Mouse (Mus musculus) thymus, adult 18-20 months (tissue): ENCODE measurements around the gene B3gnt8.

ENCODE experiments used
- DNase-seq, 2 experiments: peaks; one replicate each; pipeline ENCODE4 v3.0.0; 2022; ENCODE audit warnings: mixed read lengths in 2 of 2

The B3gnt8 gene

DNA sequence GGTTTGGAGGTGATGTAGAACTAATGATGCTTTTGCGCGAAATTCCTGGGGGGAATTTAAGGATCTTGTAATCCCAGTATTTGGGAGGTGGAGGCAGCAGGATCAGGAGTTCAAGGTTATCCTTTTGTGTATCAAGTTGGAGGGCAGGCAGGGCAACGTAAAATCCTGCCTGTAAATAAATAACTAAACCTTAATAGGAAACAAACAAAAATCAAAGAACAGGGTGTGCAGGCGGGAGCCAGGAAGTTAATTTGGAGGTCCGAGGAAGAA lies 6.8 kb upstream of the B3gnt8 start:
- no peak for DNase-seq

DNA sequence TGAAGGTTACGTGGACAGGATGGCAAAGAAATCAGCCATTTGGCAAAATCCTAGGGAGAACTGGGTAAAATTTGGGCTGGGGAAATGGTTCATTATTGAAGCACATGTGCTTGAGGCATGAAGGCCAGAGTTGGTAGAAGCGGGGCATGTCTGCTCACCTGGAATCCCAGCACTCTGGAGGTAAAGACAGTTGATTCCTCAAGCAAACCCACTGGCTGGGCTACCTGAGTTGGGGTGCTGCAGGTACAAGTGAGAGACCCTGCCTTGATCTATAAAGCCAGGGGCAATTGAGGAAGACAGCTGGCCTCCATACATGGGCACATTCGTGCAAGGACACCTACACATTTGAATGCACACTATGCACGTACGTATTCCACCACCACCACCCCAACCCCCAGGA lies 6.4 kb upstream of the B3gnt8 start:
- DNase-seq = no peak

- no peak for DNase-seq
Measured at GRCm38 (mm10) chr7:25620751-25621150, 5.7 kb upstream of the B3gnt8 start.

- DNase-seq = no peak
Measured at GRCm38 (mm10) chr7:25623857-25624370, 2.5 kb upstream of the B3gnt8 start.

- no peak for DNase-seq
Measured at GRCm38 (mm10) chr7:25624851-25625250, 1.6 kb upstream of the B3gnt8 start.

DNA sequence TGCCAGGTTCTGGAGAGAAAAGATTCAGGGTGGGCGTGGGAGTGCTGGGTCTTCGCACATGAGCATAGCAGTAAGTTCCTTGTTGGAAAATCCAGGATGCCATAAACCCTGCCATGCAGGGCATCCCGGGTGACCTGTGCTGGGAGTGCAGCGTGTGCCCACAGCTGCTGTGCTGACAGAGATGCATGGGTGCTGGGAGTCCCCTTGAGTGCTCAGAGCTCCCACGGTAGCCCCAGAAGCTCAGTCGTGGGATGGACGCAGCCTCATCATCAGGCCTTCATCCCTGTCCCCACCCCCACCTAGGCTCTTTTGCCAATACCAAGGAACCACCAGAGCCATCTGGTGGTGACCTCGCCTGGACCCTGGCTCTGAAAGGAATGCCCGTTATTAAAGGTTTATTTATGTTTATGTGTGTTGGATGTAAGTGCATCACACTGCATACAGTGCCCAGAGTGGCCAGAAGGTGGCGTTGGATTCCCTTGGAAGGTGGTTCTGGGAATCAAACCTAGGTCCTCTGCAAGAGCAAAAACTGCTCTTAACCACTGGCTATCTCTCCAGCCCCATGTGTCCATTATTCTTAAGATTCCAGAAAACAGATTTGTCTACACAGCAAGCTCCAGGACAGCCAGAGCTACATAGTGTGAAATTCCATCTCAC lies 732 bp upstream of the B3gnt8 start:
- DNase-seq = no peak

GRCm38 (mm10) chr7:25627431-25628322 lies 1.2 kb downstream of the B3gnt8 start:
- peak; percentile 70 to 72 for DNase-seq

DNA sequence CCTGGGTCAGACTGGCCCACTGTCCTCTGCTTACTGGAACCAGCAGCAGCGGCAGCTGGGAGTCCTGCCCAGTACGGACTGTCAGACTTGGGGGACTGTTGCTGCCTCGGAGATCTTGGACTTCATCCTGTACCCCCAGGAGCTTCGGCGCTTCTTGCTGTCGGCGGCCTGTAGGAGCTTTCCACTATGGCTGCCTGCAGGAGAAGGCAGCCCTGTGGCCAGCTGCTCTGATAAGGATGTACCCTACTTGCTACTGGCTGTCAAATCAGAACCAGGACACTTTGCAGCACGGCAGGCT lies 1.8 kb downstream of the B3gnt8 start:
- DNase-seq = no peak

DNA sequence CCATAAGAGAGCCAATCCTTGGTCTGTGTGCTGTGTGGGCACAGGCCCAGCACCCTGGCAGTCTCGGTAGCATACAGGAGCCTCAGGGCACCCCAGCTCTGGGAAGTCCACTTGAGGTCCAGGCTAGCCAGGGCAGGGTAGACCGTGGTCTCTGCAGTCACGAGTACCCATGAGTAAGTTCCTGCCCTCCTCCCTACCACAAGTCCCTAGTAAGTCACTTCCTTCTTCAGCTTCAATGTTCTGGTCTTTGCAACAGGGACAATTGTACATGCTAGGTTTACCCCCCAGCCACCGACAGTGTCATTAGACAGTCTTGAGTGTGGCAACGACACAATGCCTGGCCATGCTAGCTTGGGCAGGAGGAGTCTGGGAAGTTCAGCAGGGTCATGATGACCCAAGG lies 6.2 kb downstream of the B3gnt8 start:
- DNase-seq = no peak

GRCm38 (mm10) chr7:25636373-25636772 lies 9.9 kb downstream of the B3gnt8 start:
- DNase-seq = peak in 1 of 2 experiments; percentile 53

- DNase-seq = no peak
Measured at GRCm38 (mm10) chr7:25637099-25637498, 10.6 kb downstream of the B3gnt8 start.

DNA sequence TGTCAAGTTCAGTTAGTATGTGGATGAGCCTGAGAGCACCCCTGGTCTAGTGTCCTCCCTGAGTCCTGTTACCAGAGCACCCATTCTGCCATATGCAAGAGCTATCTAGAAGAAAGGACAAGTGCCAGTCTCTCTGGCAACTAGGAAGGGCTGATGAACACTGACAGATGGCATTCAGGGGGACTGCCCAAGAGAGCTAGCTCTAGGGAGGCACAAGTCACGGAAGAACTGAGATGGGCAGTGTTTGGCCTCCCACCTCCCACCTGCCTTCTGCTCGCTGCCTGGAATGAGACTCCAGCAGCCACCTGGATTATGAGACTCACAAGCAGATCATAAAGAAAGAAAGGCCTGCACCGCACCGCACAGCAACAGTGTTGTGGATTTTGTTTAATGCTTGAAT lies 13.3 kb downstream of the B3gnt8 start:
- no peak for DNase-seq

- DNase-seq = no peak
Measured at GRCm38 (mm10) chr7:25644136-25644535, 17.7 kb downstream of the B3gnt8 start.

- DNase-seq = no peak
Measured at GRCm38 (mm10) chr7:25644631-25645030, 18.2 kb downstream of the B3gnt8 start.

GRCm38 (mm10) chr7:25645074-25645473 lies 18.6 kb downstream of the B3gnt8 start:
- no peak for DNase-seq

GRCm38 (mm10) chr7:25647574-25648123 lies 21.2 kb downstream of the B3gnt8 start:
- peak; percentile 70 to 84 for DNase-seq

DNA sequence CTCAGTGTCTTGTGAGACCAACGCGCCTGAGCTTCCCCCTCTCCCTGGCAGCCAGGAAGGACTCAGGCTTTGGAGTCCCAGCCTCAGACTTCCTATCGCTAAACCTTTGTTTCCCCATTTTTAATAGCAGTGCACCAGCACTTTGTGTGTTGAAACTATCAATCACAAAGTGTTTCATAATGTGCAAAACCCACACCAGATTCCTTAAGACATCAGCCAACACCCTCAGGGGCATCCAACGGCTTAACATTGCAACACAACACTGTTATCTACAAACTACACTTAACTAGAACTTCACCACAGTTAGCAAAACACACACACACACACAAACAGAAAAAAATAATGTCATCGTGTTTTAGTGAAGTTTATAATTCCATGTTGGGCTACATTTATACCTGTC lies 23.4 kb downstream of the B3gnt8 start:
- DNase-seq = no peak

- DNase-seq = peak in 1 of 2 experiments; percentile 60
Measured at GRCm38 (mm10) chr7:25651281-25651680, 24.8 kb downstream of the B3gnt8 start.

- DNase-seq = no peak
Measured at GRCm38 (mm10) chr7:25652244-25652759, 25.8 kb downstream of the B3gnt8 start.

- no peak for DNase-seq
Measured at GRCm38 (mm10) chr7:25655601-25656428, 29.4 kb downstream of the B3gnt8 start.

DNA sequence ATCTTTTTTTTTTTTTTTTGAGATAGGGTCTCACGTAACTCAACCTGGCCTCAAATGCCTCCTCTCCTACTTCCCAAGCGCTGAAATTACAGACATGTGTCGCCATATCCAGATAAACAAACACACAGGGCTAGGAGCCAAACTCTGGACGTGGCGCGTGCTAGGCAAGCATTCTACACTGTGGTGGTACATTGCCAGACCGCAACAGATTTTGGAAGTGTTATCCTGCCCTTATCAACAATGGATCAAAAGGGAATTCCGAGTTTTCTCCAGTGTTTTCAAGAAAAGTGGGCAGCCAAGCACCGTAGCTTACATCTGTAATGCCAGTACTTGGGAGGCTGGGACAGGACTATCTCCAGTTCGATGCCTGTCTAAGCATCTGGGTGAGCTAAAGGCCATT lies 31.3 kb downstream of the B3gnt8 start:
- no peak for DNase-seq

- peak; percentile 98 to 99 for DNase-seq
Measured at GRCm38 (mm10) chr7:25658657-25659472, 32.4 kb downstream of the B3gnt8 start, which contains the start of the genes Bckdha and Exosc5. TSS of gene Bckdha (minus strand) at chr7:25658981. TSS of gene Exosc5 (plus strand) at chr7:25659164.
